21 mouse cellular contexts compared by ENCODE assay signal in genomic region chr12:109495016-109495644, GRCm38 (mm10). TPM values are rescaled to one million over a fixed set of nuclear protein-coding genes. Genes with fewer than 3 reads are reported as not detected.
DNase-seq lines count a peak whose midpoint lies in the region; ATAC-seq and TF ChIP-seq lines count a peak whose summit lies in the region.
"Had no signal": no experiment of that assay in that cellular context is flagged by ENCODE, and none has a peak within 500 bp of the region (broad histone marks: within the 10 kb centered on the region; RNA-seq: fewer than 3 reads in every experiment).

No protein-coding gene starts in this region.

- H3K36me3 ChIP-seq in forebrain, embryonic 10.5 days (replicated peaks): no peaks in the 10 kb centered on the region
- no peaks in the 10 kb centered on the region for H3K36me3 ChIP-seq in forebrain, embryonic 13.5 days (ENCODE audit: poor library complexity, severe bottlenecking)
- no peaks in the 10 kb centered on the region for H3K36me3 ChIP-seq in liver, embryonic 16.5 days (ENCODE audit: control insufficient read depth, insufficient read depth)
- no peaks in the 10 kb centered on the region for H3K36me3 ChIP-seq in liver, postnatal 0 days (replicated peaks; ENCODE audit: insufficient read depth, low read length)
- no peaks in the 10 kb centered on the region for H3K36me3 ChIP-seq in lung, postnatal 0 days (ENCODE audit: insufficient read depth, low read length)
- no peaks in the 10 kb centered on the region for H3K36me3 ChIP-seq in stomach, embryonic 16.5 days (ENCODE audit: control insufficient read depth, insufficient read depth, low read length)
- H3K36me3 ChIP-seq: embryonic facial prominence, embryonic 13.5 days; hindbrain, embryonic 15.5 days; kidney, embryonic 15.5 days; liver, embryonic 15.5 days had no signal

- peak overlapping the region; percentile 40; the same call in 1 of the 2 replicates for H3K27ac ChIP-seq in forebrain, embryonic 10.5 days
- no peak overlapping the region for H3K27ac ChIP-seq in forebrain, embryonic 13.5 days
- no peak overlapping the region for H3K27ac ChIP-seq in liver, embryonic 16.5 days (ENCODE audit: low read length)
- no peak overlapping the region for H3K27ac ChIP-seq in liver, postnatal 0 days (ENCODE audit: low read depth)
- peak overlapping the region; percentile 72 for H3K27ac ChIP-seq in lung, postnatal 0 days (ENCODE audit: low read length)
- H3K27ac ChIP-seq in stomach, embryonic 16.5 days (ENCODE audit: low read length): no peak overlapping the region; the same call in 1 of the 2 replicates
- H3K27ac ChIP-seq: embryonic facial prominence, embryonic 13.5 days; hindbrain, embryonic 15.5 days; kidney, embryonic 15.5 days; liver, embryonic 15.5 days had no signal

- DNase-seq in forebrain, embryonic 10.5 days (ENCODE audit: extremely low spot score, low spot score): no peak
- DNase-seq in liver, postnatal 0 days: no peak
- DNase-seq in lung, postnatal 0 days (ENCODE audit: low spot score): peak; percentile 77
- DNase-seq in yolk sac, embryonic 10.5 days (ENCODE audit: low spot score): no peak
- DNase-seq: adrenal gland, adult 8-10 months; cerebellum, adult 9-11 months; gastrocnemius, postnatal 14 days; kidney, postnatal 4 days; layer of hippocampus, adult 9-11 months; thymus, postnatal 36 days had no signal

- no peak for TF ChIP-seq CTCF in liver, postnatal 0 days (IDR thresholded peaks at IDR 0.05; ENCODE audit: low read depth)
- no peak for TF ChIP-seq CTCF in lung, postnatal 0 days (IDR thresholded peaks at IDR 0.05)

- no peak for ATAC-seq in forebrain, embryonic 13.5 days
- ATAC-seq in liver, embryonic 16.5 days (ENCODE audit: low read depth): 0 out of 2 replicates have a peak, but pooled peaks have one; percentile 37
- no peak for ATAC-seq in liver, postnatal 0 days
- peak; percentile 91 for ATAC-seq in lung, postnatal 0 days
- ATAC-seq in stomach, embryonic 16.5 days (ENCODE audit: insufficient read depth, low FRiP score): peak; percentile 37
- ATAC-seq in frontal cortex, adult (ENCODE audit: low TSS enrichment): no peak
- ATAC-seq: CD4-positive, CD25-positive, alpha-beta regulatory T cell, adult 4 months; intestine, postnatal 0 days; Patski had no signal

- peaks cover 36% of the 10 kb centered on the region for H3K4me1 ChIP-seq in forebrain, embryonic 10.5 days
- peaks cover 7% of the 10 kb centered on the region for H3K4me1 ChIP-seq in forebrain, embryonic 13.5 days
- H3K4me1 ChIP-seq in liver, embryonic 16.5 days (ENCODE audit: control insufficient read depth, low read depth, low read length): no peaks in the 10 kb centered on the region; the same call in 1 of the 2 replicates
- H3K4me1 ChIP-seq in liver, postnatal 0 days (ENCODE audit: insufficient read depth): 0 out of 2 replicates have a peak, but pooled peaks cover 3% of the 10 kb centered on the region
- peaks cover 5% of the 10 kb centered on the region; the same call in 1 of the 2 replicates for H3K4me1 ChIP-seq in lung, postnatal 0 days (ENCODE audit: insufficient read depth, low read depth, low read length)
- H3K4me1 ChIP-seq in stomach, embryonic 16.5 days (ENCODE audit: control insufficient read depth, insufficient read depth, low read length): peaks cover 5% of the 10 kb centered on the region; the same call in 1 of the 2 replicates
- H3K4me1 ChIP-seq: embryonic facial prominence, embryonic 13.5 days; hindbrain, embryonic 15.5 days had no signal

- no peak overlapping the region for H3K4me3 ChIP-seq in forebrain, embryonic 10.5 days
- H3K4me3 ChIP-seq in forebrain, embryonic 13.5 days: no peak overlapping the region
- no peak overlapping the region for H3K4me3 ChIP-seq in liver, embryonic 16.5 days (ENCODE audit: low read depth, low read length)
- no peak overlapping the region for H3K4me3 ChIP-seq in liver, postnatal 0 days (ENCODE audit: low read depth, low read length)
- no peak overlapping the region for H3K4me3 ChIP-seq in lung, postnatal 0 days (ENCODE audit: low read depth, low read length)
- no peak overlapping the region for H3K4me3 ChIP-seq in stomach, embryonic 16.5 days (replicated peaks; ENCODE audit: low read length)
- H3K4me3 ChIP-seq: embryonic facial prominence, embryonic 13.5 days; hindbrain, embryonic 15.5 days; kidney, embryonic 15.5 days; liver, embryonic 15.5 days had no signal

- H3K9me3 ChIP-seq in forebrain, embryonic 10.5 days: no peaks in the 10 kb centered on the region
- H3K9me3 ChIP-seq in forebrain, embryonic 13.5 days (replicated peaks): no peaks in the 10 kb centered on the region
- no peaks in the 10 kb centered on the region for H3K9me3 ChIP-seq in liver, embryonic 16.5 days (replicated peaks; ENCODE audit: control insufficient read depth, low read length)
- H3K9me3 ChIP-seq in liver, postnatal 0 days (ENCODE audit: low read length): no peaks in the 10 kb centered on the region
- H3K9me3 ChIP-seq in lung, postnatal 0 days (ENCODE audit: low read length): no peaks in the 10 kb centered on the region
- H3K9me3 ChIP-seq in stomach, embryonic 16.5 days (replicated peaks; ENCODE audit: control insufficient read depth, low read length): no peaks in the 10 kb centered on the region
- H3K9me3 ChIP-seq: embryonic facial prominence, embryonic 13.5 days; hindbrain, embryonic 15.5 days; kidney, embryonic 15.5 days; liver, embryonic 15.5 days had no signal

- 86% methylated on average over 20 of the region's 20 CpGs for WGBS in forebrain, embryonic 10.5 days
- 84% methylated on average over 20 of the region's 20 CpGs for WGBS in forebrain, embryonic 13.5 days
- WGBS in liver, embryonic 16.5 days (ENCODE audit: insufficient replicate concordance): 57% methylated on average over 20 of the region's 20 CpGs
- WGBS in liver, postnatal 0 days (ENCODE audit: insufficient replicate concordance): 57% methylated on average over 20 of the region's 20 CpGs
- 52% methylated on average over 20 of the region's 20 CpGs for WGBS in lung, postnatal 0 days
- 59% methylated on average over 20 of the region's 20 CpGs for WGBS in stomach, embryonic 16.5 days

- H3K27me3 ChIP-seq in forebrain, embryonic 10.5 days (ENCODE audit: poor library complexity, severe bottlenecking): peaks cover 13% of the 10 kb centered on the region; the same call in 1 of the 2 replicates
- H3K27me3 ChIP-seq in forebrain, embryonic 13.5 days: no peaks in the 10 kb centered on the region
- no peaks in the 10 kb centered on the region for H3K27me3 ChIP-seq in liver, embryonic 16.5 days (ENCODE audit: control insufficient read depth, insufficient read depth, low read depth, low read length)
- H3K27me3 ChIP-seq in liver, postnatal 0 days (ENCODE audit: insufficient read depth, low read length): no peaks in the 10 kb centered on the region
- no peaks in the 10 kb centered on the region for H3K27me3 ChIP-seq in lung, postnatal 0 days (replicated peaks; ENCODE audit: insufficient read depth, low read length)
- no peaks in the 10 kb centered on the region for H3K27me3 ChIP-seq in stomach, embryonic 16.5 days (ENCODE audit: control insufficient read depth, insufficient read depth, low read length)
- H3K27me3 ChIP-seq: embryonic facial prominence, embryonic 13.5 days; hindbrain, embryonic 15.5 days; kidney, embryonic 15.5 days; liver, embryonic 15.5 days had no signal

- no peak overlapping the region; the same call in 1 of the 2 replicates for H3K9ac ChIP-seq in forebrain, embryonic 13.5 days
- no peak overlapping the region for H3K9ac ChIP-seq in liver, embryonic 16.5 days (ENCODE audit: low read depth, low read length)
- H3K9ac ChIP-seq in liver, postnatal 0 days (replicated peaks): no peak overlapping the region
- H3K9ac ChIP-seq in lung, postnatal 0 days (replicated peaks; ENCODE audit: low read depth): no peak overlapping the region
- no peak overlapping the region for H3K9ac ChIP-seq in stomach, embryonic 16.5 days (ENCODE audit: low read length)
- H3K9ac ChIP-seq: embryonic facial prominence, embryonic 13.5 days; hindbrain, embryonic 15.5 days; kidney, embryonic 15.5 days; liver, embryonic 15.5 days had no signal

- no peak for TF ChIP-seq EP300 in liver, postnatal 0 days (IDR thresholded peaks at IDR 0.05; ENCODE audit: low read depth)
- TF ChIP-seq EP300 in lung, postnatal 0 days (IDR thresholded peaks at IDR 0.05): no peak

- H3K4me2 ChIP-seq in forebrain, embryonic 13.5 days: no peak overlapping the region
- no peak overlapping the region for H3K4me2 ChIP-seq in liver, embryonic 16.5 days (ENCODE audit: low read depth, low read length)
- no peak overlapping the region for H3K4me2 ChIP-seq in liver, postnatal 0 days (ENCODE audit: low read depth, low read length)
- H3K4me2 ChIP-seq in lung, postnatal 0 days (replicated peaks; ENCODE audit: low read depth, low read length): no peak overlapping the region
- no peak overlapping the region for H3K4me2 ChIP-seq in stomach, embryonic 16.5 days (ENCODE audit: low read depth, low read length)
- H3K4me2 ChIP-seq: embryonic facial prominence, embryonic 13.5 days; hindbrain, embryonic 15.5 days; kidney, embryonic 15.5 days; liver, embryonic 15.5 days had no signal

RNA-seq across cellular contexts. Expression of gene Dlk1, which starts 42.5 kb away (rescaled TPM):
- 200 and 274 TPM in 2 replicates for polyA plus RNA-seq in forebrain, embryonic 10.5 days (2016; fragmentation: Nextera tagmentation; extraction: Ambion mirVana)
- polyA plus RNA-seq in forebrain, embryonic 13.5 days (2015; fragmentation: Nextera tagmentation; extraction: Ambion mirVana): 69.3 and 118 TPM in 2 replicates
- polyA plus RNA-seq in liver, embryonic 16.5 days (2015; fragmentation: Nextera tagmentation; extraction: Ambion mirVana): 457 and 482 TPM in 2 replicates
- polyA plus RNA-seq in liver, postnatal 0 days (2015; fragmentation: Nextera tagmentation; extraction: Ambion mirVana): 50.7 and 52.1 TPM in 2 replicates
- 176 and 364 TPM in 2 replicates for polyA plus RNA-seq in lung, postnatal 0 days (2015; fragmentation: Nextera tagmentation; extraction: Ambion mirVana)
- polyA plus RNA-seq in stomach, embryonic 16.5 days (2015; fragmentation: Nextera tagmentation; extraction: Ambion mirVana): 449 and 542 TPM in 2 replicates
- polyA plus RNA-seq: CD4-positive, CD25-positive, alpha-beta regulatory T cell, adult 4 months; Patski had no signal

Comparison
In these comparisons a context has a peak if more than half of its experiments do, and no peak if none do; other contexts are left out.
1. H3K27ac ChIP-seq: peak in forebrain, embryonic 10.5 days (single experiment) and lung, postnatal 0 days (single experiment); none in forebrain, embryonic 13.5 days (single experiment), liver, embryonic 16.5 days (single experiment), liver, postnatal 0 days (single experiment) and stomach, embryonic 16.5 days (single experiment).
2. ATAC-seq: peak in liver, embryonic 16.5 days (single experiment), lung, postnatal 0 days (single experiment) and stomach, embryonic 16.5 days (single experiment); none in forebrain, embryonic 13.5 days (single experiment), liver, postnatal 0 days (single experiment) and frontal cortex, adult (single experiment).